Mouse (Mus musculus) c-Kit-positive CD71-negative TER-119-negative erythroid progenitor cells, embryonic 14.5 days (primary cell): ENCODE measurements at regions not wholly inside any gene's neighbourhood (a gene's known extent, or its start where the extent isn't known, plus 50 kb on each side); places are given as distances from the start of the nearest gene placed in this dataset.

Source experiments
- DNase-seq: peaks from one replicate; pipeline ENCODE4 v3.0.0-alpha.2; 2013; ENCODE audit warnings: low read depth

DNA sequence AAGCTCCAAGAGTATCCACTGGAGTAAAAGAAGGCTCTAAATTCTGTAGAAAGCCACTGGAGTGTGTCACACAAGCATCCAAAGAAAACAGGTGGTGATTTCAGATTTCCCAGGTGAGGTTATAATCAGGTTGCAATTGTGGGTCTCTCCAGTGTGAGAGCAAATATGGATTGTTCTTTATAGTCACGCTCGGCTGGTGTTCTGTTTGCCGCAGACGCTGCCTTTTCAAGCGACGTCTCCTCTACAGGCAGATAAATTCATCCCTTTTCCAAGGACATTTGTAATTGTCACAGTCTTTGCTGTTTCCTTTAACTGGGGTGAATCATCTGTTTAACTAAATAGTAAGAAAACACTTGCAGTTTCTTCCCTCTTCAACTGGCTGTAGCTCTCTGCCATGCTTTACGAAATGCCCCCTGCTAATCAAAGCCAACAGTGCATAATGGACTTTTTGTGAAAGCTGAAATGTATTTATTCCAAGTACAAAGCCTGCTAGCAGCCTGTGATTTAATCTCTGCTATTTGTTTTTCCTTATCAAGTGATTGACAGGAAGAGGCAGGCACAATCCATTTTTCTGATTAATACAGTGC lies 502.4 kb downstream of the Trim52 start:
- DNase-seq: no peak
